Mouse (Mus musculus): ENCODE measurements at regions not wholly inside any gene's neighbourhood (a gene's known extent, or its start where the extent isn't known, plus 50 kb on each side); places are given as distances from the start of the nearest gene placed in this dataset.
A peak's percentile ranks its signal among the peaks of the same experiment; 100 is the strongest.

- Histone ChIP-seq H3K4me2 (ENCODE audit: low read depth, low read length, poor library complexity, severe bottlenecking) (no peak overlapping the region), H3K27ac (ENCODE audit: low read depth, low read length) (no peak overlapping the region), H3K9me3 (ENCODE audit: low read length) (no peaks in the 10 kb centered on the region), H3K9ac (replicated peaks; ENCODE audit: low read length, poor library complexity, severe bottlenecking) (no peak overlapping the region), H3K27me3 (ENCODE audit: insufficient read depth, low read length) (no peaks in the 10 kb centered on the region), H3K4me3 (ENCODE audit: low read depth, low read length) (no peak overlapping the region), H3K4me1 (ENCODE audit: insufficient read depth, low read length) (no peaks in the 10 kb centered on the region), H3K36me3 (ENCODE audit: insufficient read depth, low read length) (no peaks in the 10 kb centered on the region)
- WGBS, result 59% methylated on average over 3 of the region's 3 CpGs
- TF ChIP-seq CTCF (IDR thresholded peaks at IDR 0.05), result no peak
- ATAC-seq (ENCODE audit: low FRiP score) (no peak), DNase-seq (ENCODE audit: low spot score) (peak; percentile 65)
These were observed 391.2 kb upstream of the Nt5c1b start for GRCm38 (mm10) chr12:9978494-9979112.

GRCm38 (mm10) chr12:9979113-9979507 lies 390.7 kb upstream of the Nt5c1b start:
- H3K9me3 ChIP-seq (ENCODE audit: low read length), result no peaks in the 10 kb centered on the region
- ATAC-seq (ENCODE audit: low FRiP score) (no peak), DNase-seq (ENCODE audit: low spot score) (no peak)
- no peak for TF ChIP-seq CTCF (IDR thresholded peaks at IDR 0.05)
- H3K4me2 ChIP-seq (ENCODE audit: low read depth, low read length, poor library complexity, severe bottlenecking), result no peak overlapping the region
- H3K36me3 ChIP-seq (ENCODE audit: insufficient read depth, low read length), result no peaks in the 10 kb centered on the region
- no peak overlapping the region for H3K9ac ChIP-seq (replicated peaks; ENCODE audit: low read length, poor library complexity, severe bottlenecking)
- no peaks in the 10 kb centered on the region for H3K4me1 ChIP-seq (ENCODE audit: insufficient read depth, low read length)
- no peak overlapping the region for H3K4me3 ChIP-seq (ENCODE audit: low read depth, low read length)
- H3K27ac ChIP-seq (ENCODE audit: low read depth, low read length), result no peak overlapping the region
- no peaks in the 10 kb centered on the region for H3K27me3 ChIP-seq (ENCODE audit: insufficient read depth, low read length)
- WGBS, result 82% methylated on average over 1 of the region's 1 CpGs

GRCm38 (mm10) chr12:9991305-9991704 lies 378.5 kb upstream of the Nt5c1b start:
- ATAC-seq (ENCODE audit: low FRiP score) (no peak), DNase-seq (ENCODE audit: low spot score) (no peak)
- Histone ChIP-seq H3K9me3 (ENCODE audit: low read length) (no peaks in the 10 kb centered on the region), H3K27ac (ENCODE audit: low read depth, low read length) (no peak overlapping the region), H3K9ac (replicated peaks; ENCODE audit: low read length, poor library complexity, severe bottlenecking) (no peak overlapping the region), H3K4me3 (ENCODE audit: low read depth, low read length) (no peak overlapping the region), H3K4me1 (ENCODE audit: insufficient read depth, low read length) (no peaks in the 10 kb centered on the region), H3K36me3 (ENCODE audit: insufficient read depth, low read length) (no peaks in the 10 kb centered on the region), H3K4me2 (ENCODE audit: low read depth, low read length, poor library complexity, severe bottlenecking) (no peak overlapping the region), H3K27me3 (ENCODE audit: insufficient read depth, low read length) (no peaks in the 10 kb centered on the region)
- no peak for TF ChIP-seq CTCF (IDR thresholded peaks at IDR 0.05)
- WGBS, result 94% methylated on average over 1 of the region's 1 CpGs

- Histone ChIP-seq H3K4me1 (ENCODE audit: insufficient read depth, low read length) (no peaks in the 10 kb centered on the region; the same call in 1 of the 2 replicates), H3K36me3 (ENCODE audit: insufficient read depth, low read length) (no peaks in the 10 kb centered on the region), H3K4me2 (ENCODE audit: low read depth, low read length, poor library complexity, severe bottlenecking) (no peak overlapping the region), H3K9me3 (ENCODE audit: low read length) (no peaks in the 10 kb centered on the region), H3K4me3 (ENCODE audit: low read depth, low read length) (no peak overlapping the region), H3K9ac (replicated peaks; ENCODE audit: low read length, poor library complexity, severe bottlenecking) (no peak overlapping the region), H3K27me3 (ENCODE audit: insufficient read depth, low read length) (no peaks in the 10 kb centered on the region), H3K27ac (ENCODE audit: low read depth, low read length) (no peak overlapping the region)
- ATAC-seq (ENCODE audit: low FRiP score), result no peak
- TF ChIP-seq CTCF (IDR thresholded peaks at IDR 0.05), result no peak
- no peak for DNase-seq (ENCODE audit: low spot score)
- 79% methylated on average over 3 of the region's 3 CpGs for WGBS
These were observed 374.1 kb upstream of the Nt5c1b start for GRCm38 (mm10) chr12:9995670-9996069.

- Histone ChIP-seq H3K27me3 (ENCODE audit: insufficient read depth, low read length) (no peaks in the 10 kb centered on the region), H3K36me3 (ENCODE audit: insufficient read depth, low read length) (no peaks in the 10 kb centered on the region), H3K9ac (replicated peaks; ENCODE audit: low read length, poor library complexity, severe bottlenecking) (no peak overlapping the region), H3K27ac (ENCODE audit: low read depth, low read length) (no peak overlapping the region), H3K4me2 (ENCODE audit: low read depth, low read length, poor library complexity, severe bottlenecking) (no peak overlapping the region), H3K4me1 (ENCODE audit: insufficient read depth, low read length) (no peaks in the 10 kb centered on the region; the same call in 1 of the 2 replicates), H3K9me3 (ENCODE audit: low read length) (no peaks in the 10 kb centered on the region), H3K4me3 (ENCODE audit: low read depth, low read length) (no peak overlapping the region)
- 80% methylated on average over 5 of the region's 5 CpGs for WGBS
- no peak for TF ChIP-seq CTCF (IDR thresholded peaks at IDR 0.05)
- DNase-seq (ENCODE audit: low spot score), result no peak
- no peak for ATAC-seq (ENCODE audit: low FRiP score)
These were observed 373.2 kb upstream of the Nt5c1b start for GRCm38 (mm10) chr12:9996455-9997189.

- no peak overlapping the region for H3K4me3 ChIP-seq (ENCODE audit: low read depth, low read length)
- no peak for DNase-seq (ENCODE audit: low spot score)
- H3K36me3 ChIP-seq (ENCODE audit: insufficient read depth, low read length), result no peaks in the 10 kb centered on the region
- no peaks in the 10 kb centered on the region for H3K27me3 ChIP-seq (ENCODE audit: insufficient read depth, low read length)
- H3K9ac ChIP-seq (replicated peaks; ENCODE audit: low read length, poor library complexity, severe bottlenecking), result no peak overlapping the region
- no peak overlapping the region for H3K27ac ChIP-seq (ENCODE audit: low read depth, low read length)
- 83% methylated on average over 9 of the region's 9 CpGs for WGBS
- H3K4me1 ChIP-seq (ENCODE audit: insufficient read depth, low read length), result no peaks in the 10 kb centered on the region; the same call in 1 of the 2 replicates
- no peak for ATAC-seq (ENCODE audit: low FRiP score)
- H3K4me2 ChIP-seq (ENCODE audit: low read depth, low read length, poor library complexity, severe bottlenecking), result no peak overlapping the region
- no peak for TF ChIP-seq CTCF (IDR thresholded peaks at IDR 0.05)
- no peaks in the 10 kb centered on the region for H3K9me3 ChIP-seq (ENCODE audit: low read length)
These were observed 372.6 kb upstream of the Nt5c1b start for GRCm38 (mm10) chr12:9997190-9997561.
